Mouse (Mus musculus): ENCODE measurements around the gene Itgb3.

DNA sequence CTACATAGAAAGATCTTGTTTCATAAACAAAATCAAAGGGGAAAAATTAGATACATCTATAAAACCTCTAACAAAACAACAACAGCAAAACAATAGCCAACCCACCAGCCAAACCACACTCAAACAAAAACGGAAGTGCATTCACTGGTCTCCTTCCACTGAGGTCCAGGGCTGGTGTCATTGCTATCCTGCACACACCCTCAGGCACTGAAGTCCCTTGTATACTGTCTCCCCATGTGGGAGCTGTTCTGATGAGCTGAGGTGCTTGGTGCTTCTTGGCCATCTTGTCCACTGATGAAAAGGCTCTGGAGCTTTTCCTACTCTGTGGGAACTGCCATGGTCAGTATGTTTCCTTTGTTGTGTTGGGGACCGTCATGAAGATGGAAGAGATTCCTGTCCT lies 19.3 kb upstream of the Itgb3 start:
- TF ChIP-seq MYOG (IDR thresholded peaks at IDR 0.05; ENCODE audit: control insufficient read depth in 1 of 3, insufficient read depth in 1 of 3, insufficient read length in 2 of 3, low read depth in 2 of 3) (no peak), POLR2AphosphoS2 (IDR thresholded peaks at IDR 0.05; ENCODE audit: insufficient read length, low read depth) (peak; percentile 74), POLR2A (IDR thresholded peaks at IDR 0.05; ENCODE audit: insufficient read length, low read depth) (peak; percentile 63)
